Mouse (Mus musculus) kidney, adult 2 months (tissue): Measurements from ENCODE around the gene Tubb3.
"Not testable (repeated sequence)": the region's sequence is repeated elsewhere in the genome, so short reads cannot be mapped to it uniquely, and the experiment has no call there.

ENCODE experiments used
- CTCF ChIP-seq: fragments of 200-500 bp; conservative IDR thresholded peaks from 2 replicates; pipeline ENCODE4 v1.5.1; 2011; ENCODE audit warnings: low read depth, mild to moderate bottlenecking, control low read depth, low read length, moderate library complexity, mixed read lengths; ENCODE audit not compliant: insufficient read depth, insufficient read length
- POLR2A ChIP-seq: fragments of 200-500 bp; IDR thresholded peaks from one replicate; pipeline ENCODE4 v1.6.1; 2011; ENCODE audit warnings: low read depth, low read length, control low read depth

- TF ChIP-seq CTCF, POLR2A: not testable (repeated sequence)
Observed at GRCm38 (mm10) chr8:123433241-123433974, 22.2 kb downstream of the Tubb3 start.
